Mouse (Mus musculus): ENCODE measurements at regions not wholly inside any gene's neighbourhood (a gene's known extent, or its start where the extent isn't known, plus 50 kb on each side); places are given as distances from the start of the nearest gene placed in this dataset.

DNA sequence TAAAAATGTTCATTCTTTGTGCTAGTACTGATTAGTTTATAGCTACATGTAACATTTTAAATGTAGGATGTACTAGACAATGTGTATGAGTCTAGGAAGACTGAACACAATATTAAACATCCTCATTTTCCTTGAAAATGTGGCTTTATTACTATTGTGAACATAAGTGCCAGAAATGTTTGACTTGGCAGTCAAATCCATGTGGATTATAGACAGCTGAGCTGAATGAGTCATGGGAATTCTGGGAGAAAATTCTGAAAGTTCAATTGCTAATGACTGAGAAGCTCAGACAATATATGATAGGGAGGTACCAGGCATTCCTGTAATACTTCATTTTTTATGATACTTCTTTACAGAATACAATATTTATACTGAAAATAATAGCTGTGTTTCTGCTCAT, 761.5 kb upstream of the Zeb2 start:
- DNase-seq (ENCODE audit: low read depth, low spot score), result no peak

DNA sequence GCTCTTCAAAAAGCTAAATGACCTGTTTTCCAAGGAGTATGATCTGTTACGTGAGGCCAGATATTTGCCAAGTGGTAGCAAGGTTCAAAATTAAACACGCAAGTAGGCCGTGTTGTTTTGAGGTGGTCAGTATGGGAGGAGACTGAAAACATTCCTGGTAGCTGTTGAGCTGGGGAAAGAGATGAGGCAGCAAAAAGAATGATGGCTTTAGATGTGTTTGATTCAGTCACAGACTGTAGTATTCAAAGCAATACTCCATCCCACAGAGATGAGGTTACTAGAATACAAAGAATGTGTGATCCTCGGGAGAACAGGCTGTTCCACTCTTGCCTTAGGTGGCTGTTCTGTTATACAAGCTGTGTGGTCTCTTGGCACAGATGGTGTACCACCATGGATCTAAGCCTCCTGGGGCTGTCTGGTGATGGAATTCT, 742.7 kb upstream of the Zeb2 start:
- DNase-seq (ENCODE audit: low read depth, low spot score), result no peak

DNA sequence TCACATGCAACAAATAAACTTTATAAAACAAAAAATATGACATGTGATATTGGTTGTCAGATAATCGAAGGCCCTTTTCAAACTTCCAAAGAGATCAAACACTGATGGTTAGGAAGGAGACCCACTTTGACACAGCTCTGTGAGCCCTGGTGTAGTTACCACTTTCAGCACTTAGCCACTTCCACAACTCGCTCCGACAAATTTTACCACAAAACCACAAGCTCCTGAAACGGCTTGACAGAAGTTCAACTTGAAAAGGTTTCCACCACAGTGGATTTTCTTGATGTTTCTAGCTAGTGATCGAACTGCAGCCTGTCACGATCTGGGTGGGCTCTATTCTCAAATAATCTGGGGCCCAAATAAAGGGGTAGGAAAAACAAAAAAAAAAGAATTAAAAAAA, 742.2 kb upstream of the Zeb2 start:
- no peak for DNase-seq (ENCODE audit: low read depth, low spot score)

DNA sequence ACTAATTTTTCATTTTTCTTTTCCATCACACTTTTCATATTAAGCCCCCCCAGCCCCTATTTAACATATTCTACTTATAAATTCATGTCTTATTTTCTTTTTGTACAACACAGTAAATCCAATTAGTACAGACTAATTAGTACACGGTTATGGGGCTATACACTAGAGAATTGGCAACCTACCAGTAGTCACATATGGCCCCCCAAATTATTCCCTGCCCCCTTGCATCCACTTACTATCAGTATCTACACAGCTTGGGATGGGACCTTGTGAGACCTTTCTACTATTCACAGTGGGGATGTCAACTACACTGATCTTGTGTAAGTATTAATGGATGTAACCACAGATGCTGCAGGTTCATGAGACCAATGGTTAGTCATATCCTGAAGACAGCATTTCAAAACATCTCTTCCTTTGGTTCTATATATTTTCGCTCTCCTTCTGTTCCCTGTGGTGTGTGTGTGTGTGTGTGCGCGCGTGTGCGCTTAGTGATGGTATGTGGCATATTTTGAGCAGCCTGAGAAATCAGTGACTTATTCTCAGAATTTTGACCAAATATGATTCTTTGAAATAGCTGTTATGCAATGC, 732.9 kb upstream of the Zeb2 start:
- DNase-seq (ENCODE audit: low read depth, low spot score), result no peak

DNA sequence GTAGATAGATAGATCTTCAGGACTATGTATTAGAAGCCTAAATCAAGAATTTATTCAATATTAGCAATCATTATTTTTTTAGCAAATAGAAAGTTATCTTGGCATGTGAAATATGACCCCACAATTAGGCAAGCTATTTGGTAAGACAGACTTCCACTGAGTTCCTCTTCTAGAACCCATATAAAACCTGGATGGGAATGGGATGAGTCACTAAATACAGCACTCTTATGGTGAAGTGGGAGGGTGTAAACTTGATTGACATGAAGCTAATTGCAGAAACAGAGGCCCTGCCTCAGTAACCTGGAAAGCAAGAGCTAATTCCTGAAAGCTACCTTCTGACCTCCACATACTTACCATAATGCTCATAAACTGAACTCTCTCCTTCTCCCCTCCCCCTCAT, 723.2 kb upstream of the Zeb2 start:
- no peak for DNase-seq (ENCODE audit: low read depth, low spot score)

DNA sequence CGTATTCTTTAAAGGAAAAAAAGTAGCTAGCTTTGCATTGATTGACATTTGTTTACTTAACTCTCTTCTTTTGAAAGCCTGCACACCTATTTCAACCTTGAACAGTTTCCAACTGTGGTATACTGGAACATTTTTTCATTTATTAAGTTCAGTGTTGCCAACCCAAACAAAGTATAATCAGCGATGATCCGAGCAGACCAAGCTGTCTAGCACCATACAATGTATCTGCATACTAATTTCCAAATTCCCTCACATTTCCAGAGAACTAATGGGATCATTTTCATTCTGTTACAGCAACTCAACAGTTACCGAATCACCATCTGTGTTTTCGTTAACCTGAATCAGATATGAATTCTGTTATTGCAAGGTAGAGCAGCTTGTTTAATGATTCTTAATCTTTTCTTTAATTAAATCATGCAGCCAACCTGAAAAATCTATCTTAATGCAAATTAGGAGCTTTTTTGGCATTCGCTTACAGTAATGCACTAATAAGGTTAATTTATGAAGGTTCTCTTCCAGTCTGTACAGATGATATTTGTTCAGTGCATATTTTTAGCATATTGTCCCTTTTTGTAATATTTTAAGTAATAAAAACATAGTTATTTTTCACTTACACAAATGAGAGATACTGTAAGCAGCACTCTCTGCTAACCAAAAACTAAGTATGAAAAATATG, 719.5 kb upstream of the Zeb2 start:
- no peak for DNase-seq (ENCODE audit: low read depth, low spot score)

DNA sequence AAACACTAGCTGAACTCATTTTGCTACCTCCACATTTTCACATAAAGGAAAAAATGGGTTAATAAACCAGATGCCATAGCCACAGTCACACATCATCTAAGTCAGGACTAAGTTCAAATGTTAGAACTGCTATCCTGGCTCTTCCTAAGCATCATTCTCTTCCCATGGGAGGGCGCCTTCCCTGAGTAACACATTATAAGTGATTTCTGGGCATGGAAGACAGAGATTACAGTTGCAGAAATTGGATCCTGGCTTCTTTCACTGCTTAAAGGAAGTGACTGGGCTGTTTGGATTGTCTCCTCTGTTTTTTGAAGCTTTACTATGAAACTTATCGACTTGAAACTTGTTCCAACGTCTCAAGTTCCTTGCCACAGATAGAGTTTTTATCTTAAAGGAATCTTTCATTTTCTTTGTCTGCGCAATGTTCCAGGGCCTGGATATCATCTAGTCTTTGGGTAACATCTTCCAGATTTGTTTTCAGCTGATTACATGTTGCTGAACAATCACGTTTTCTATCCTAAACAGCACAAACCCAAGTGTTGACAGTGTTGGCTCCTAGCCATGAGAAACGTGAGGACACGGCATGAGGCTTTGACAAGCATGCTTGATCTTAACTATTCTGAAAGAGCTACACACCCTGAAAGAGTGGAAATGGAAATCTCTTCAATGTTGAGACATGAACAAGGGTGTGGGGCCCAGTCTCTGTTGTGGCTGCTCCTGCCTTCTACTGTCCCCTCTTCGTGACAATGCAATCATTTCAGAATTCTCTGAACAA, 700.9 kb upstream of the Zeb2 start:
- DNase-seq (ENCODE audit: low read depth, low spot score), result no peak

DNA sequence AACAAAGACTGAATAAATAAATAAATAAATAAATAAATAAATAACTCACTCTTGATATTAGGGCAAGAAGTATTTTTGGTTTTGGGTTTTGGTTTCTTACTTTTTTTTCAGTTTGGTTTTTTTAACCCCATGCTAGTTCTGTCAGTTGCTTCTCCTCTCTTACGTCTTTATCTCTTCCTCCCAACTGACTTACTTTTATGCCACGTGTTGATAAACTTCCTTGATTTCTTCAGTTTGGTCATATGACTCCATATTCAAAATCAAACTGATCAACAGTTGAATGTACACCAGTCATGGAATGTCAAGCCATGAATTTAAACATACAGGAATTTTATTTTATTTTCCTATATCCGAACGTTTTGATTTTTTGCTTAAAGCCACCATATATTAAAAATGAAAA, 697.5 kb upstream of the Zeb2 start:
- DNase-seq (ENCODE audit: low read depth, low spot score), result no peak

DNA sequence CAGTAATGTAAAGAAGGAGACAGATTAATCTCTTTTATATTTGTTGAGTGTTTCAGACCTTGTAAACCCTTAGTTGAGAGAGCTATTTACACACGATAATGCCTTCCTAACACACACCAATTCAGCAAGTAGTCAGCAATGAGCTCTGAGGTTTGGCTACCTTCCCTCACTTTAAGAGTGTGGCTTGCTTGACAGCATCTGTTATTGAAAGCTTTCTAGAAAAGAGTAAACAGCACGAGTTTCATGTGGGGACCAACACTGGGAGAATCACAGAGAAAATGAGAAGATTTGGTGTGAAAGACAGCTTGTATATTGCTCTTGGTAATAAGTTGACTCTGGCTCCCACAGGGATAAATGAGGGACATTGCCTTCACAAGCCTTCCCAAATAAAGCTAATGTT, 688.1 kb upstream of the Zeb2 start:
- DNase-seq (ENCODE audit: low read depth, low spot score), result no peak

DNA sequence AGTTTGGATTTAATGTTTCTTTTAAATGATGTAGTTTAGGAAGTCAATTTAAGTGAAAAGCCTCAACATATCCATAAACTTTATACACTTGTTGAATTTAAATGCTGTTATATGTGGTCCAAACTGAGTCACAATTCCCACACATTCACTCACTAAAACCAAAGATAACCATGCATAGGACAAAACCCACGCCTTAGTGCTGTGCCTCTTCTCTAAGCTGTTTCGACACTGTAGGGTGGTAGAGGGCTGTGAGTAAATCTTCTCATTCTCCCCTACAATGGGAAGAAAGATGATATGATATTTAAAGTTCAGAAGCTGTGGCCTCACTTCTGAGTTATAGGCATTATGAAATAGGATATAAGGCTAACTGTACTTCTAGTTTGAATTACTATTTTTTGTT, 682.9 kb upstream of the Zeb2 start:
- no peak for DNase-seq (ENCODE audit: low read depth, low spot score)

DNA sequence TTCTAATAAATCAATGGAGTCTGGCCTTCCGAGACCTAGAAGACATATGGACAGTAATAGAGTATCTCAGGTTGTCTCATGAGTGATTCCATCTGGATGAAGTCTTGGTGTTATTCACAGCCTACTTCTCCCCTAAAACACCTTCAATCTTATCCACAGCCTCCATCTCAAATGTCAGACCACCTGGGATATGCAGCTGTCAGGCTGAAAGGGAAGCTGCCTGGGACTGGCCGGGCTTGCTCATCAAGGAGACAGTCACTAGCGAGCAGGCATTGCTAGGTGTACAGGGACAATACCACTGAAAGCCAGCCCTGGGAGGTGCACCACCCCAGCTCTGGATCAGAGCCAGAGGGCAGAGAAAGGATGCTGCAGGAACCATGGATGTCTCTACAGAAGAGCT, 676.4 kb upstream of the Zeb2 start:
- DNase-seq (ENCODE audit: low read depth, low spot score), result no peak

DNA sequence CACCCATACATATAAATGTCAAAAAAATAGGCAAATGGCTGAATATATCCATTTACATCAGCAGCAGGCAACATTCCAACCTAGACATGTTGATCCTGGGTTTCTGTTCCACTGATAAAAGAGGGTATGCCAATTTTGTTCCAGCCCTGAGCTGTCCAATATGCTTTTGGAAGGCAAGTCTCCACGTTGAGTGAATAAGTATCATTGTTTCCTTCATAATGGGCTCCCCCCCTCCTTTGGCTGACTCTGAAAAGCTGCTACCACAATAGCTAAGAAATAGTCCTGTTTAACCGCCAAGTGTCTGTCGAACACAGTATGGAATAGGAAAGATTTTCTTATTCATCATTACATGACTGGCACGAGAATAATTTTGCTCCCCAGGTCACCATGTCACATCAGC, 672.5 kb upstream of the Zeb2 start:
- DNase-seq (ENCODE audit: low read depth, low spot score), result no peak

DNA sequence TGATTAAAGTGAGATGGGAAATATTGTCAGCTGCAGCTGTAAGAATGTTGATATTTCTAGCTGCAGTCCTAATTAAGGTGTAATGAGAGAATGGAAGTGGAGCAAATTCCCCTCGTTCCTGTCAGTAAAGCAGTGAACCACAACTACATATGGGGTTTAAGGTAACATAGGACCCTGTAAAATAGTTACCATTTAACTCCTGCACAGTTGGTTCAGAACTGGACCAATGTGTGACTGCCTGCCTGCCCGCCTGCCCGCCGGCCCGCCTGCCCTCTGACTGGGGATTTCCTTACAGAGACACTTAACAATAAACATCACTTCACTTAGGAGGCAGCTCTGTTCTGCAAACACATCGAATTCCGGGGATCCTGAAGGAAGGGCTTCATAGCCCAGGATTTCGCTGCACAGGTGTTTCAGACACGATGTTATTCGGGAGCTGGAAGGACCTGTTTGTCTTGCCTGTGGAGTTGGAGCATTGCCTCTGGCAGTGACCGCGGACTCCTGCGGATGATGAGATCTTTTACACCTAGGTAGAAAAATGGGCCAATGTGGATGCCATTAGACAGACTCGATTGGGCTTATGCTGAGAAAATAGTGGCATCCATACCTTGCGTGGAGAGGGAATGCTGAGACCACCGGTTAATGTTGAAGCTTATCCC, 670.7 kb upstream of the Zeb2 start:
- DNase-seq (ENCODE audit: low read depth, low spot score), result no peak

DNA sequence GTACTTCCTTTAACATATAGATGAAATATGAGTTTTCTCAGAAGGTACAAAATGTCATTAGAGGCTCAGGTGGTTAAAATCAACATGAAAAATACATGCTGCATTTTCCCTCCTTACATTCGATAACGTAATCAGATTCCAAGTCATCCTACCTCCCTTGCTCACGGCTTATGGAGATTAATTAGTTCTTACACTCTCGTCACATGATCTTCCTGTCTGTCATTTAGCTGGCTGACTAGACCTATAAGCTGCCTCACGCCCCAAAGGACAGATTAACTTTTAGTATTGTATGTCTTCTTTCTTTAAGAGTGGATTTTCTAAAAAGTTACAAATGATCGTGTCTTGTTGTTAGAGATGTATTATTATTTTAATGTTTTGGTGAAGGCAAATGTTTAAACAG, 669.6 kb upstream of the Zeb2 start:
- no peak for DNase-seq (ENCODE audit: low read depth, low spot score)

DNA sequence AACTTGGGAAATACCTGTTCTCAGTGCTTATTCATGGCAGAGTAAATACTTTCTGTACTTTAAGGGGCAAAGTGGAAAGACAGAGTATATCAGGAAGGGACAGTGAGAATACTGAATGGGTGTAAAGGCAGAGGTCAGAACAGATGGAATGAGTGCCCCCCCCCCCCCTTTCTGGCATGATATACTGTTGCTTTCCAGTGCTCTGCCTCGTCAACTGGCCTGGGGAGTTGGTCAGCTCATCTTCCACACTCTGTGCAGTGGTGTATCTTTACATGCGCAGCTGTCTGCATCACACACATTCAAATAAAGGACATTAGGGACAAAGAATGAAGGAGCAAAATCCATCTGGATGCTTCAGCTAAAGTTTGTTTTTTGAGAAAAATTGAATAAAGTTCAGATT, 668.5 kb upstream of the Zeb2 start:
- no peak for DNase-seq (ENCODE audit: low read depth, low spot score)

DNA sequence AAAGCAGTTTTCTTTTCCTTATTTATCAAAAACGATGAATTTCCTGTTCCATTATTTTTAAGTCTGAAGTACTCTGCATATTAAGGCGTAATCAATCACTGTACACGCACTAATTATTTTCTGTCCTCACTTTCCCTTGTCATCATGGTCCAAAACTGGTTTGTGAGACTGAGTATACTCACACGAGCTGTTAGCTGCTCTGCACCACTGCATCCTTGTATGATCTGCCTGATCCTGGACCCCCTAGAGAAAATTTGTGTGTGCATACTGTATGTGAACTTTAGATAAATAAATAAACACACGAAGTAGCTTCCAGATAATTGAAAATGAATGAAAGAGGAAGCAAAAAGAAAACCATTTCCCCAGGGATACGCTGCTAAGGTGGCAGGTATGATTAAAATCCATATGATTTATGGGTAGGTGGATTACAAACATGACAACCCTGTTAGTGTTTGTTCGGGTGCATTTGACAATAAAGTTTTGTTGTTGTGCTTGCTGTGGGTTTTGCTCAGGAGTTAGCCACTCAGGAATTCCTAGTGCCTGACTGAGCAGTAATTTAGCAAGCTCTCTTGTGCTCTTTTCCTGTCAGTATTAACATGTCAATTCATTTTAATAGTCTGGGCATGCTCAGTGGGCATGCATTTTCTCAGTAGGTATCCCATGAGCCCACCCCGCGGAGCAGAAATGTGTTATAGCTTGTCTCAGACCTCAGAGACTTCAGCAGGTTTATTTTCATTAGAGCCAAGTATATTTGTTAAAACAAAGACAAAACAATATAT, 666.6 kb upstream of the Zeb2 start:
- no peak for DNase-seq (ENCODE audit: low read depth, low spot score)

DNA sequence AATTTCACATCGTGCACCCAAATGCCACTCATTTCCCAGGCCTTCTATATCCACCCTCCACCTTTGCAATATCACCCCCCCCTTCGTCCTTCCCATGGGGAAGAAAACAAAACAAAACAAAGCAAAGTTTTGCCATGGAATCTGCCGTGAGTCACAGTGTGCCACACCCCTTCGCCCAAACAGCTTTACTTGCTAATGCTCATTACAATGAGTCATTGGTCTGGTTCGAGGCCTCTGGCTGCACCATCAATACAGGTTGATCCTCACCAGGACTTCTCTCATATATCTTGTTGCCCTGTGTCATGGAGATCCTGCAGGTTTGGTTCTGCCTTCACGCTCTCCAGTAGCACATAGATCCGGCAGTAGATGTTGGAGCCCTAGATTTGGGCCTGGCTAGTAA, 660.3 kb upstream of the Zeb2 start:
- no peak for DNase-seq (ENCODE audit: low read depth, low spot score)

DNA sequence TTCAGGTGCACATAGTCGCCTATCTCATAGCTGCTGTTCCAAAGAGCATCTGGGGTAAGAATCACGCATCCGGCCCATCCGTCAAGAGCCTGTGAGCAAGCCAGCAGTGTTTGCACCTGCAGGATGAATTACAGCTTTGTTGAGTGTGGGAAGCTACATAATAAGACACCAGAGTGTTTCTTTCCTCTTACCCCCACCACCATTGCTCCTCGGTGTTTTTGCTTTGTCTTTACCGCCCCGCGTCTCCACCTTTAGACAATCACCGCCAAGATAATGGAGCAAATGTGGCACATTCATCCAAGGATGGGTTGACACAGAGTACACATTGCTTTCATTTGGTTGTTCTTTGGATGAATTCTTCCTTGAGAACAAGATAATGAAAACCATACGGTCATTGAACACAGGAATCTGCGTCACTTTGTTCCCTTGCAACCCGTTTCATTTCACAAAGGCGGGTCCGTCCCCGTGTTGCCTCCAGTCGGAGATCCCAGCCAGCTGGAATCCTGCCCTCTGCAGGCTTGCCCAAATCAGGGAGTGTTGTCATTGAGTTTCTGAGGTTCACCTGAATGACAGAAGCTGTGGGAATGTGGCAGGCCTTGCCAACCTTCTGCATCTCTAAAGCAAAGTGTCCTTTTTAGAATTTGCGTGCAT, 659.4 kb upstream of the Zeb2 start:
- DNase-seq (ENCODE audit: low read depth, low spot score), result no peak

DNA sequence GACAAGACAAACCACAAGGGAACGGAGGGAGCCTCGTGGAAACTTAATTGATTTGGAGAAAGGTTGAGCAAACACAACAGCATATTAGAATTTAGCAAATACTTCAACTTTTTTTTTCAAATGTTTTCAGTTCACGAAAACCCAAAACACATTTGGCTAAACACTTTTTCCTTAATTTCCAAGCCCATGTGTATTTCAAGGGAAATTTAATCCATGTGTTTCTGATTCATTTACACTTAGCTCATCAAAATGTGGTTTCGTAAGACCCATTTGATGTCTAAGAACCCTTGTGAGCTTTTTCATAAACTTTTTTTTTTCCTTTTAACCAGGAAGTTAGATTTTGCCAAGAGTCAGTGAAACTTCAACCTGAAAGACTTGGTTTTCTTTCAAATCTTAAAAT, 658.5 kb upstream of the Zeb2 start:
- DNase-seq (ENCODE audit: low read depth, low spot score), result no peak

DNA sequence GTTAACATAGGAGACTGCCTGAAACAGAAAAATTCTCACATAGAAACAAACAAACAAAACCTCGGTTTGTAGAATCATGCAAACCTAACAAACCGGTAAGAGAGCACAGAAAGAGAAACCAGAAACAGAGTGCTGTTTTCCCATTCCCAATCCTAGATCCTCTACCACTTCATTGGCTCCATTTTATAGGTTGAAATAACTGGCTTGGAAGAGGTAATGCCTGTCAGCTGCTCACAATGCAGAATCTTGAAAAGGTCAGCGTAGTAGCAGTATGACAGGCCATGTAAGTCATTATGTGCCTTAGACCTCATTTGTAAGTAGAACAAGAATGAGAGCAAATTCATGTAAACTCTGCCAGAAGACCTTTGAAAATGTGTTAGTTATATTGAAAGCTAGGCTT, 657.2 kb upstream of the Zeb2 start:
- no peak for DNase-seq (ENCODE audit: low read depth, low spot score)

DNA sequence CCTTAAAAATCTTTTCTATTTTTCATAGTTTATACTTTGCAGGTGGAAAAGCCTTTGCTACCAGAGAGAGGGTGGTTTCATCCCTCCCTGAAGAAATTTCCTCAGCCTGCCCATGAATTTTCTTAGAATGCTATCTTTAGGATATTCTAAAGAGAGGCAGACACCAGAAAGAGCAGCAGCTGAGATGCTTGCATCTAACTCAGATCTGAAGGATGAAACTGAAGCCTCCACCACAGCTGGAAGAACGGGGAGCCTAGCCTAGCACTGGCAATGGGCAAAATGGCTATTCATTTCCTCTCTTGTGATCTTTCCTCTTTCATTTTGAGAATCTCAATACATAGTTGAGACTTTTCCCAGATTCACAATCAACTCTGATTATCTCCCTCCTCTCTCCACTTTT, 640.0 kb upstream of the Zeb2 start:
- DNase-seq (ENCODE audit: low read depth, low spot score), result no peak

All from c-Kit-negative CD71-positive TER-119-positive erythroid progenitor cells, embryonic 14.5 days (primary cell).